Mouse (Mus musculus): ENCODE measurements at regions not wholly inside any gene's neighbourhood (a gene's known extent, or its start where the extent isn't known, plus 50 kb on each side); places are given as distances from the start of the nearest gene placed in this dataset.

- no peak for DNase-seq (ENCODE audit: low spot score in 2 of 2)
Observed at GRCm38 (mm10) chr2:9267675-9268074, 613.4 kb upstream of the 4930412O13Rik start.

GRCm38 (mm10) chr2:9283441-9283840, 597.6 kb upstream of the 4930412O13Rik start:
- no peak for DNase-seq (ENCODE audit: low spot score in 2 of 2)

- DNase-seq (ENCODE audit: low spot score in 2 of 2) = no peak
Observed at GRCm38 (mm10) chr2:9285800-9286199, 595.3 kb upstream of the 4930412O13Rik start.

- no peak for DNase-seq (ENCODE audit: low spot score in 2 of 2)
Observed at GRCm38 (mm10) chr2:9287077-9287476, 594.0 kb upstream of the 4930412O13Rik start.

- no peak for DNase-seq (ENCODE audit: low spot score in 2 of 2)
Observed at GRCm38 (mm10) chr2:9287623-9288022, 593.4 kb upstream of the 4930412O13Rik start.

- DNase-seq (ENCODE audit: low spot score in 2 of 2) = no peak
Observed at GRCm38 (mm10) chr2:9331630-9332352, 549.3 kb upstream of the 4930412O13Rik start.

GRCm38 (mm10) chr2:9348982-9349381, 532.1 kb upstream of the 4930412O13Rik start:
- no peak for DNase-seq (ENCODE audit: low spot score in 2 of 2)

GRCm38 (mm10) chr2:9349994-9350393, 531.1 kb upstream of the 4930412O13Rik start:
- no peak for DNase-seq (ENCODE audit: low spot score in 2 of 2)

- peak; percentile 26 to 47 for DNase-seq (ENCODE audit: low spot score in 2 of 2)
Observed at GRCm38 (mm10) chr2:9352190-9352589, 528.9 kb upstream of the 4930412O13Rik start.

- DNase-seq (ENCODE audit: low spot score in 2 of 2) = no peak
Observed at GRCm38 (mm10) chr2:9360020-9360419, 521.0 kb upstream of the 4930412O13Rik start.

- DNase-seq (ENCODE audit: low spot score in 2 of 2) = no peak
Observed at GRCm38 (mm10) chr2:9367801-9368584, 513.1 kb upstream of the 4930412O13Rik start.

GRCm38 (mm10) chr2:9369572-9369971, 511.5 kb upstream of the 4930412O13Rik start:
- no peak for DNase-seq (ENCODE audit: low spot score in 2 of 2)

- no peak for DNase-seq (ENCODE audit: low spot score in 2 of 2)
Observed at GRCm38 (mm10) chr2:9386566-9386965, 494.5 kb upstream of the 4930412O13Rik start.

- DNase-seq (ENCODE audit: low spot score in 2 of 2) = no peak
Observed at GRCm38 (mm10) chr2:9388058-9388457, 493.0 kb upstream of the 4930412O13Rik start.

- DNase-seq (ENCODE audit: low spot score in 2 of 2) = no peak
Observed at GRCm38 (mm10) chr2:9395379-9395999, 485.6 kb upstream of the 4930412O13Rik start.

GRCm38 (mm10) chr2:9401461-9401860, 479.6 kb upstream of the 4930412O13Rik start:
- no peak for DNase-seq (ENCODE audit: low spot score in 2 of 2)

GRCm38 (mm10) chr2:9402281-9402680, 478.8 kb upstream of the 4930412O13Rik start:
- DNase-seq (ENCODE audit: low spot score in 2 of 2) = no peak

GRCm38 (mm10) chr2:9409075-9409474, 472.0 kb upstream of the 4930412O13Rik start:
- DNase-seq (ENCODE audit: low spot score in 2 of 2) = no peak

GRCm38 (mm10) chr2:9422686-9423085, 458.4 kb upstream of the 4930412O13Rik start:
- no peak for DNase-seq (ENCODE audit: low spot score in 2 of 2)

- DNase-seq (ENCODE audit: low spot score in 2 of 2) = no peak
Observed at GRCm38 (mm10) chr2:9423534-9423933, 457.5 kb upstream of the 4930412O13Rik start.

GRCm38 (mm10) chr2:9433110-9433940, 447.7 kb upstream of the 4930412O13Rik start:
- no peak for DNase-seq (ENCODE audit: low spot score in 2 of 2)
